Mouse (Mus musculus) bone marrow, adult 2 months (tissue): ENCODE measurements around the gene Phb.

Experiments used
- CTCF ChIP-seq: fragments of 200-500 bp; IDR thresholded peaks from 2 replicates; pipeline ENCODE4 v1.5.1; 2011; ENCODE audit warnings: low read length, control low read depth; ENCODE audit not compliant: control insufficient read depth, insufficient read depth
- POLR2A ChIP-seq: fragments of 200-500 bp; IDR thresholded peaks from 2 replicates; pipeline ENCODE4 v1.6.1; 2011; ENCODE audit warnings: low read depth, mild to moderate bottlenecking, control low read depth, low read length, borderline replicate concordance; ENCODE audit not compliant: control insufficient read depth

DNA sequence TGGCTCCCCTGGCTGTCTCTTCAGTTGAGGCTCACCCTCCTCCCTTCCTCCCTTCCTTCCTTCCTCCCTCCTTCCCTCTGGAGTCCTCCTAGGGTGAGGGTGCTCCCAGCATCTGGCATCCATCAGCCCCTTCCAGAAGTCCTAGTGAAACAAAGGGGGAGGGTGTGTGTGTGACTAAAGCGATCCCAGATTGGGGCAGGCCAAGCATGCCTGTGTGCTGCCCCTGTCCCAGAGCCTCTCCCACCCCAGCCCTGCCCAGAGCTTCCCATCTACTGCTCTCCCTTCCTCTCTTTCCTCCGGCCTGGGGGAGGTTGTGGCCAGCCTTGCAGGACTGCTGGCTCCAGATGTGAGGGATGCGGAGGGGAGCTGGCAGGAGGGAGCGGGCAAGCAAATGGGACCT is 35.5 kb upstream of the Phb start:
- TF ChIP-seq CTCF (no peak), POLR2A (no peak)
